Mouse (Mus musculus) heart, adult 8-10 months (tissue): ENCODE measurements around the gene Zfp988. TPM values are rescaled to one million over a fixed set of nuclear protein-coding genes. Genes with fewer than 3 reads are reported as not detected.
"Not testable (repeated sequence)": the region's sequence is repeated elsewhere in the genome, so short reads cannot be mapped to it uniquely, and the experiment has no call there.

Source experiments
- DNase-seq: peaks from one replicate; pipeline ENCODE4 v3.0.0; 2022; ENCODE audit warnings: low spot score
- total RNA-seq, 4 experiments: library from RNA; stranded (reverse); gene quantifications; 2 replicates each; pipeline ENCODE4 v1.2.4; 2022

Gene Zfp988
- total RNA-seq, 4 experiments from 2014 or later = not detected

GRCm38 (mm10) chr4:147343042-147343908, 37.8 kb downstream of the Zfp988 start:
- DNase-seq = not testable (repeated sequence)

- not testable (repeated sequence) for DNase-seq
Observed at GRCm38 (mm10) chr4:147345061-147345554, 39.6 kb downstream of the Zfp988 start.

- DNase-seq = not testable (repeated sequence)
Observed at GRCm38 (mm10) chr4:147346361-147347035, 41.0 kb downstream of the Zfp988 start.

- not testable (repeated sequence) for DNase-seq
Observed at GRCm38 (mm10) chr4:147347300-147347699, 41.8 kb downstream of the Zfp988 start.

GRCm38 (mm10) chr4:147347880-147348279, 42.4 kb downstream of the Zfp988 start:
- not testable (repeated sequence) for DNase-seq

GRCm38 (mm10) chr4:147348401-147348800, 42.9 kb downstream of the Zfp988 start:
- DNase-seq = not testable (repeated sequence)

GRCm38 (mm10) chr4:147348906-147349686, 43.6 kb downstream of the Zfp988 start:
- DNase-seq = not testable (repeated sequence)

- DNase-seq = not testable (repeated sequence)
Observed at GRCm38 (mm10) chr4:147349687-147350415, 44.4 kb downstream of the Zfp988 start.

- not testable (repeated sequence) for DNase-seq
Observed at GRCm38 (mm10) chr4:147350541-147350940, 45.1 kb downstream of the Zfp988 start.

GRCm38 (mm10) chr4:147351376-147351980, 46.0 kb downstream of the Zfp988 start:
- not testable (repeated sequence) for DNase-seq

- not testable (repeated sequence) for DNase-seq
Observed at GRCm38 (mm10) chr4:147353626-147354025, 48.2 kb downstream of the Zfp988 start.

- not testable (repeated sequence) for DNase-seq
Observed at GRCm38 (mm10) chr4:147356042-147356441, 50.6 kb downstream of the Zfp988 start.

GRCm38 (mm10) chr4:147357195-147357594, 51.7 kb downstream of the Zfp988 start:
- DNase-seq = not testable (repeated sequence)

GRCm38 (mm10) chr4:147361003-147361402, 55.5 kb downstream of the Zfp988 start, which contains the start of gene Zfp978:
Gene Zfp978, plus strand, starts transcription at chr4:147361303.
- DNase-seq = not testable (repeated sequence)

GRCm38 (mm10) chr4:147361872-147362271, 56.4 kb downstream of the Zfp988 start:
- DNase-seq = not testable (repeated sequence)

GRCm38 (mm10) chr4:147369564-147369963, 64.1 kb downstream of the Zfp988 start:
- not testable (repeated sequence) for DNase-seq

- DNase-seq = not testable (repeated sequence)
Observed at GRCm38 (mm10) chr4:147383199-147383598, 77.7 kb downstream of the Zfp988 start.
